Mouse (Mus musculus) heart, postnatal 0 days (tissue): Measurements from ENCODE around the gene Tipin. TPM values are rescaled to one million over a fixed set of nuclear protein-coding genes. Genes with fewer than 3 reads are reported as not detected.
"Not testable (repeated sequence)": the region's sequence is repeated elsewhere in the genome, so short reads cannot be mapped to it uniquely, and the experiment has no call there.

ENCODE experiments used
- ATAC-seq: fragments of 200-750 bp; cut with Nextera tagmentation; 2 replicates; pipeline ENCODE4 v1.8.0; 2017; ENCODE audit warnings: low read depth, moderate number of reproducible peaks, moderate library complexity; ENCODE audit not compliant: insufficient read depth
- DNase-seq: peaks from one replicate; pipeline ENCODE4 v3.0.0-alpha.2; 2016; ENCODE audit warnings: low spot score
- H3K27ac ChIP-seq: fragments of 300-500 bp; sonication (generic); 2 replicates; pipeline ENCODE4 v1.5.1; 2014; ENCODE audit warnings: low read depth, mild to moderate bottlenecking
- H3K27me3 ChIP-seq: fragments of 300-500 bp; sonication (generic); 2 replicates; pipeline ENCODE4 v1.6.1; 2014; ENCODE audit warnings: low read length, mixed read lengths; ENCODE audit not compliant: control insufficient read depth, insufficient read depth
- H3K36me3 ChIP-seq: fragments of 300-500 bp; sonication (generic); replicated peaks from 2 replicates; pipeline ENCODE4 v1.6.1; 2014; ENCODE audit warnings: low read length, mixed read lengths; ENCODE audit not compliant: control insufficient read depth, insufficient read depth
- H3K4me1 ChIP-seq: fragments of 300-500 bp; sonication (generic); 2 replicates; pipeline ENCODE4 v1.6.1; 2014; ENCODE audit warnings: antibody characterized with exemption; ENCODE audit not compliant: control insufficient read depth, insufficient read depth
- H3K4me2 ChIP-seq: fragments of 300-500 bp; sonication (generic); 2 replicates; pipeline ENCODE4 v1.6.1; 2014; ENCODE audit warnings: low read depth, mild to moderate bottlenecking, low read length, moderate library complexity
- H3K4me3 ChIP-seq: fragments of 300-500 bp; sonication (generic); 2 replicates; pipeline ENCODE4 v1.5.1; 2014; ENCODE audit warnings: low read depth, low read length
- H3K9ac ChIP-seq: fragments of 300-500 bp; sonication (generic); replicated peaks from 2 replicates; pipeline ENCODE4 v1.6.1; 2014; ENCODE audit warnings: low read depth, low read length, mixed read lengths
- H3K9me3 ChIP-seq: fragments of 300-500 bp; sonication (generic); replicated peaks from 2 replicates; pipeline ENCODE4 v1.6.1; 2016; ENCODE audit warnings: low read length; ENCODE audit not compliant: control insufficient read depth
- CTCF ChIP-seq: IDR thresholded peaks from 2 replicates; pipeline ENCODE4 v1.5.1; 2016; ENCODE audit warnings: antibody characterized with exemption, control low read depth, low read depth
- EP300 ChIP-seq: IDR thresholded peaks from 2 replicates; pipeline ENCODE4 v1.6.1; 2016; ENCODE audit warnings: antibody characterized with exemption, low read depth
- WGBS: fragments of 180-500 bp; shearing (Covaris S2); extraction: QIAGEN DNeasy Blood & Tissue Kit; methylation state at CpG from one replicate; pipeline ENCODE4 v1.1.7; 2014; 5-methylcytosine and 5-hydroxymethylcytosine counted together
- polyA plus RNA-seq: library from polyadenylated mRNA; unstranded; fragments of >200 nt; fragmentation: Nextera tagmentation; extraction: Ambion mirVana; gene quantifications from 2 replicates; pipeline ENCODE4 v1.2.1, GENCODE M21; 2015
- total RNA-seq: library from RNA; depleted of rRNA; stranded (reverse); fragments of >200 nt; gene quantifications from 2 replicates; pipeline ENCODE4 v1.2.3, GENCODE M21; 2014; ENCODE audit warnings: low replicate concordance

Tipin gene
- total and polyA plus RNA-seq, 2 experiments from 2014 or later: 19.8 to 60.7 TPM

DNA sequence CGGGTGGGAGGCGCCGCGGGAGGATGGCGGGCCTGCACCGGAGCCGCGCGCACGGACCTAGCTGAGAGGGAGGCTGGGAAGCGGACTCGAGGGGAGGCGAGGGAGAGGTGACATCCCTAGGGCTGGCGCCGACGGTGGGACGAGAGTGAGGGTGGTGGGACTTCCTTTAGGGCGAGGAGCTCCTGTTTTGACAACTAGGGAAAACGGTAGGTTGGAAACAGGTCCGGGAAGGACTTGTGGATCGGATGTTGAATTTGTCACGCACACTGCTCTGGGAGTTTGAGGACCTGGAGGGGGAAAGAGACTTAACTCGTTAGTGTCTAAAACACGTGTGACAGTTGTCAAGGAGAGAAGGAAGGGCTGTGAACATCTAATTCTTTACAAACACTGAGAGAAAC lies 399 bp downstream of the Tipin start:
- DNase-seq (no peak), ATAC-seq (peak; percentile 80)
- no peaks in the 10 kb centered on the region for H3K36me3 ChIP-seq
- 0% methylated on average over 24 of the region's 24 CpGs for WGBS
- TF ChIP-seq EP300 (no peak), CTCF (no peak)
- H3K27me3 ChIP-seq: no peaks in the 10 kb centered on the region
- H3K9ac ChIP-seq: peak overlapping the region; percentile 89
- H3K27ac ChIP-seq: peak overlapping the region; percentile 84
- peak overlapping the region; percentile 82 for H3K4me3 ChIP-seq
- H3K4me2 ChIP-seq: peak overlapping the region; percentile 84
- H3K9me3 ChIP-seq: no peaks in the 10 kb centered on the region
- H3K4me1 ChIP-seq: 0 out of 2 replicates have a peak, but pooled peaks cover 7% of the 10 kb centered on the region

DNA sequence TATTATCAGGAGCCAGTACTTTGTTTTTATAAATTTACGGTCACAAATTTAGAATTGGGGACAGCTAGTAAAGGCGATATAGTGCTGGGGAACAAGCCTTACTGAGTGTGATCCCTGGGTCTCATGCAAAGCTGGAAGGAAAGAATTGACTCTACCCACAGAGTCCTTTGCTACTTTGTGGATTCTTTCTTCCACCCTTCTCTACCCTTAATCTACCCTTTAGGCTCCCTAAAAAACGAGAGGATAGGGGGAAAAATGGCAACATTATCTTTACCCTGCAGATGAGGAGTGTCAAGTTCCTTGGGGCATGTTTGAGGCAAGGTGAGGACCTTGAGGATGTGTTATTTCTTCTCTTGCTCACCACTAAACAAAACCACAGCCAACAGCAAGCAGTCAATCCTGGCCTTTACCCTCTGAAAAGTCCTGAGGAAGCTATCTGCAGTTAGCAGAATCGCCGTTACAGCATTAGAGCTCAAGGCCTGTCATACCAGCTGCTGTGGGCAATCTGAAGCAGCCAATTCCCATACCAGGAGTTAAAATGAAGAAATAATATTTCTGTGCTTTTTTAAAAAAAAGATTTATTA lies 1.1 kb downstream of the Tipin start:
- Histone ChIP-seq H3K9ac (peak overlapping the region; percentile 89), H3K4me3 (peak overlapping the region; percentile 82), H3K9me3 (no peaks in the 10 kb centered on the region), H3K36me3 (no peaks in the 10 kb centered on the region), H3K27ac (no peak overlapping the region), H3K27me3 (no peaks in the 10 kb centered on the region), H3K4me1 (0 out of 2 replicates have a peak, but pooled peaks cover 7% of the 10 kb centered on the region), H3K4me2 (peak overlapping the region; percentile 84)
- no peak for ATAC-seq
- 38% methylated on average over 5 of the region's 5 CpGs for WGBS
- no peak for TF ChIP-seq CTCF
- no peak for TF ChIP-seq EP300
- DNase-seq: no peak

- not testable (repeated sequence) for H3K4me2 ChIP-seq, H3K27ac ChIP-seq, DNase-seq, H3K4me1 ChIP-seq, ATAC-seq, H3K9me3 ChIP-seq, H3K9ac ChIP-seq, H3K27me3 ChIP-seq, H3K4me3 ChIP-seq
- H3K36me3 ChIP-seq: peaks cover 72% of the 10 kb centered on the region
- 94% methylated on average over 4 of the region's 4 CpGs for WGBS
These were observed 21.7 kb downstream of the Tipin start for GRCm38 (mm10) chr9:64303086-64303485.

DNA sequence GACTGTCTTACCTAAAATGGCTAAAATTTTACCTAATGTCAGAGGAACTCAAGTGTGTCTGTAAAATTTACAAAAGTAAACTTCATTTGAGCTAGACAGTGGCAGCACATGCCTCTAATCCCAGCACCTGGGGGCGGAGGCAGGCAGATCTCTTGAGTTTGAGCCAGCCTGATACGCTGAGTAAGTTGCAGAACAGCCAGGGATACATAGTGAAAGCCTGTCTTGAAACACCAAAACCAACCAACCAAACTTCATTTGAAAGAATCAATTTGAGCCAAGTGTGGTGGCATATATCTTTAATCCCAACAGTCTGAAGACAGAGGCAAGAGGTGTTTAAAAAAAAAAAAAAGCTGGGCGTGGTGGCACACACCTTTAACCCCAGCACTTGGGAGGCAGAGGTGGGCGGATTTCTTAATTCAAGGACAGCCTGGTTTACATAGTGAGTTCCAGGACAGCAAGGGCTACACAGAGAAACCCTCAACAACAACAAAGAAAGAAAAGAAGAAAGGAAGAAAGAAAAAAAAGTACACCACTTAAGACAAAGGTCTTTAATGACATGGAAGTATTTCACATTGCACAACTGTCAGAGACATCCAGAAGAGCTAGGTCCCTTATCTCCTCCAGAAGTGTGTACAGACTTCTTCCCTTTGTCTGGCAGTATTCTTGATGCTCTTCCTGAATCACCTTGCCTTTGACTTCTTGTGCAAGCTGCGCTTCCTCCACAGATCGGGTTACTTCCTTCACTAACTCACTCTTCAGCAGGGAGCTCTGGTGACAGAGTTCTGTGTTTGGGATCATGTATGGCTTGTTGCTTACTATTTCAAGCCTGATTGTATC lies 25.3 kb downstream of the Tipin start:
- DNase-seq (no peak), ATAC-seq (no peak)
- TF ChIP-seq EP300 (no peak), CTCF (no peak)
- no peak overlapping the region for H3K9ac ChIP-seq
- H3K9me3 ChIP-seq: no peaks in the 10 kb centered on the region
- H3K36me3 ChIP-seq: peaks cover 70% of the 10 kb centered on the region
- whole genome bisulfite sequencing: 76% methylated on average over 6 of the region's 6 CpGs
- no peaks in the 10 kb centered on the region for H3K27me3 ChIP-seq
- H3K27ac ChIP-seq: no peak overlapping the region
- H3K4me1 ChIP-seq: no peaks in the 10 kb centered on the region
- H3K4me3 ChIP-seq: no peak overlapping the region
- no peak overlapping the region for H3K4me2 ChIP-seq

DNA sequence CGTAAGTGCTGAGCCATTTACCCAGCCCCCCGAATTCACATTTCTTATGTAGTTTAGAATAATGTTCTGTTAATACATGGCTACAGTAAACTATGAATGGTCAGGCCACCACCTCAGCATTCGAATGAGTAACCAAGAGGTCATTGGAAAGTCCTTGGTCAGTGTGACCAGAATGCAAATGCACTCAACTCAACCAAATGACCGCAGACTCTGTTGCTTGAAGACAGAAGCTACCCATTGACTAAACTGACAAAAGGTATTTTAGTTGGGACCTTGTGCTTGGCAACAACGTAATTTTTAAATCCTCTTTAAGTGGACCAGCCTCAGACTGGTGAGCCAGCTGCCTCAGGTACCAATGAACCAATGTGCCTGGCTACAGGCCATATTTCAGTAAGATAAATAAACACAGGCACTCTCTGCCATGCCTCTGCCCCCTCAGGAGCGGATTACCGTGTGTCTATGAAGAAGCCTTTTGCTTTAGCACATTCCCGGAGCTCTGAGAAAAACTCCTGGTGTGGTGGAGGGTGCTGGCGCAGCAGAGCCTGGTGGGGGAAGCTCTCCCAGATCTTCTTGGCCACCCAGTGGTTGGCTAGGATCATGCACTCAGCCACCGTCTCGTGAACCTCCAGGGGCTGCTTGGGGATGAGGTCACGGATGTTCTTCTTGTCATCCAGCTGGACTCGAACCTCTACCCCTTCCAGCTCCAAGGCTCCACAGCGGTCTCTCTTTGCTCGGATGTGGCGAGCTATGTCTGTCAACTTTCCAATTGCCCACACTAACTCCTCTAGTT lies 29.8 kb downstream of the Tipin start:
- peaks cover 74% of the 10 kb centered on the region for H3K36me3 ChIP-seq
- DNase-seq (no peak), ATAC-seq (no peak)
- H3K4me2 ChIP-seq: no peak overlapping the region
- H3K9me3 ChIP-seq: no peaks in the 10 kb centered on the region
- no peaks in the 10 kb centered on the region for H3K27me3 ChIP-seq
- 69% methylated on average over 16 of the region's 16 CpGs for WGBS
- no peaks in the 10 kb centered on the region for H3K4me1 ChIP-seq
- TF ChIP-seq EP300 (no peak), CTCF (peak; percentile 29; the same call in 1 of the 2 replicates)
- H3K4me3 ChIP-seq: no peak overlapping the region
- no peak overlapping the region for H3K9ac ChIP-seq
- H3K27ac ChIP-seq: no peak overlapping the region
